Mouse (Mus musculus) kidney, embryonic 14.5 days (tissue): ENCODE measurements around the gene Timm44. TPM values are rescaled to one million over a fixed set of nuclear protein-coding genes. Genes with fewer than 3 reads are reported as not detected.

Source experiments
- ATAC-seq: fragments of 200-750 bp; cut with Nextera tagmentation; 2 replicates; pipeline ENCODE4 v1.8.0; 2017; ENCODE audit warnings: moderate number of reproducible peaks, mild to moderate bottlenecking, moderate TSS enrichment, moderate library complexity; ENCODE audit not compliant: low FRiP score, low TSS enrichment
- H3K27ac ChIP-seq: fragments of 300-500 bp; sonication (generic); 2 replicates; pipeline ENCODE4 v1.5.1; 2014; ENCODE audit warnings: low read depth, mild to moderate bottlenecking, low read length, moderate library complexity, mixed read lengths
- H3K27me3 ChIP-seq: fragments of 300-500 bp; sonication (generic); 2 replicates; pipeline ENCODE4 v1.6.1; 2014; ENCODE audit warnings: mild to moderate bottlenecking, low read length; ENCODE audit not compliant: control insufficient read depth, insufficient read depth
- H3K36me3 ChIP-seq: fragments of 300-500 bp; sonication (generic); 2 replicates; pipeline ENCODE4 v1.6.1; 2014; ENCODE audit warnings: low read length, mixed read lengths; ENCODE audit not compliant: control insufficient read depth, insufficient read depth
- H3K4me1 ChIP-seq: fragments of 300-500 bp; sonication (generic); 2 replicates; pipeline ENCODE4 v1.6.1; 2014; ENCODE audit warnings: low read length, mixed read lengths; ENCODE audit not compliant: control insufficient read depth, insufficient read depth
- H3K4me2 ChIP-seq: fragments of 300-500 bp; sonication (generic); replicated peaks from 2 replicates; pipeline ENCODE4 v1.6.1; 2014; ENCODE audit warnings: low read depth, mild to moderate bottlenecking, low read length
- H3K4me3 ChIP-seq: fragments of 300-500 bp; sonication (generic); 2 replicates; pipeline ENCODE4 v1.5.1; 2014; ENCODE audit warnings: mild to moderate bottlenecking, low read length
- H3K9ac ChIP-seq: fragments of 300-500 bp; sonication (generic); 2 replicates; pipeline ENCODE4 v1.6.1; 2014; ENCODE audit warnings: low read depth, mild to moderate bottlenecking, low read length, moderate library complexity
- H3K9me3 ChIP-seq: fragments of 300-500 bp; sonication (generic); 2 replicates; pipeline ENCODE4 v1.6.1; 2016; ENCODE audit warnings: low read length; ENCODE audit not compliant: control insufficient read depth
- WGBS: fragments of 180-500 bp; shearing (Covaris S2); extraction: QIAGEN DNeasy Blood & Tissue Kit; methylation state at CpG from one replicate; pipeline ENCODE4 v1.1.7; 2014; 5-methylcytosine and 5-hydroxymethylcytosine counted together
- polyA plus RNA-seq: library from polyadenylated mRNA; unstranded; fragments of >200 nt; fragmentation: Nextera tagmentation; extraction: Ambion mirVana; gene quantifications from 2 replicates; pipeline ENCODE4 v1.2.1, GENCODE M21; 2014

The Timm44 gene
- 75.7 and 81.2 TPM in 2 replicates for polyA plus RNA-seq

DNA sequence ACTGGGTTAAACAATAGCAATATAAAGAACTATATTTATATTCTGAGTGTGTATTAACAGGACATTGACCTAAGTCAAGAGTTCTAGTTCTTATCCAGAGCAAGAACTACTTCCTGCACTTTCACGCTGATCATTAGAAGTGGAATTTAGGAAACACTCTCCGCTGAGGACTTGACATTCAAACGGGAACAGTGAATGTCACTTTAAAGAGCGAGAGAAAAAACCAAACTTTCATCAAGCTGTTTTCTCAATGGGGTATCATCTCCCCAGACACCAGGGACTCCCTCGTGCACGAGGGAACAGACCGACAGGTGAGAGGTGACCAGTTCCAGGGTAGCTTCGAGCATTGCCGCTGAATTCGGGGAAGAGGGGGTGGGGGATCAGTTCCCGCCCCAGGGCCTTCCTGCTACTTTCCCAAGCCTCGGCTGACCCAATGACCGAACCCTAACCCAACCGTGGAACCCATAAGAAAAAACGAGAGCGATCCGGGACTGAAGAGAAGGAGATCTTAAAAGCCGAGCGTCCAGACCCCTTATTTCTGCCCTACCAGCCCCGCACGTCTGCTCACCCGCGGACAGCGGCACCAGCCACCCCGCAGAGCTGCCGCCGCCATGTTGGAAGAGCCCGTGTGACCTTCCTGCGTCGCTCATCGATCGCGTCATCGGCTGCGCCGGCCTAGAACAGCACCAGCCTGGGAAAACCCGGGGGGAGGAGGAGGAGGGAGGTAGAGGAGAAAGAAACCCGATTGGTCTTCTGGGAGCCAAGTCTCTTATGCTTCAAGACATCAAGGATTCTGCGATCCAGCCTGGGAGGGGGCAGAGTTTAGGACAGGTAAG is at the start of gene Timm44:
Gene Timm44, minus strand, starts transcription at position 639 of the 836 bp plus-strand sequence.
- 0% methylated on average over 39 of the region's 39 CpGs for WGBS
- Histone ChIP-seq H3K36me3 (peaks cover 25% of the 10 kb centered on the region), H3K27me3 (no peaks in the 10 kb centered on the region), H3K9me3 (no peaks in the 10 kb centered on the region), H3K27ac (no peak within 1 kb of the TSS), H3K4me3 (peak within 1 kb of the TSS; percentile 85), H3K9ac (peak within 1 kb of the TSS; percentile 87), H3K4me2 (peak within 1 kb of the TSS; percentile 64), H3K4me1 (no peaks in the 10 kb centered on the region)
- peak; percentile 97 for ATAC-seq

DNA sequence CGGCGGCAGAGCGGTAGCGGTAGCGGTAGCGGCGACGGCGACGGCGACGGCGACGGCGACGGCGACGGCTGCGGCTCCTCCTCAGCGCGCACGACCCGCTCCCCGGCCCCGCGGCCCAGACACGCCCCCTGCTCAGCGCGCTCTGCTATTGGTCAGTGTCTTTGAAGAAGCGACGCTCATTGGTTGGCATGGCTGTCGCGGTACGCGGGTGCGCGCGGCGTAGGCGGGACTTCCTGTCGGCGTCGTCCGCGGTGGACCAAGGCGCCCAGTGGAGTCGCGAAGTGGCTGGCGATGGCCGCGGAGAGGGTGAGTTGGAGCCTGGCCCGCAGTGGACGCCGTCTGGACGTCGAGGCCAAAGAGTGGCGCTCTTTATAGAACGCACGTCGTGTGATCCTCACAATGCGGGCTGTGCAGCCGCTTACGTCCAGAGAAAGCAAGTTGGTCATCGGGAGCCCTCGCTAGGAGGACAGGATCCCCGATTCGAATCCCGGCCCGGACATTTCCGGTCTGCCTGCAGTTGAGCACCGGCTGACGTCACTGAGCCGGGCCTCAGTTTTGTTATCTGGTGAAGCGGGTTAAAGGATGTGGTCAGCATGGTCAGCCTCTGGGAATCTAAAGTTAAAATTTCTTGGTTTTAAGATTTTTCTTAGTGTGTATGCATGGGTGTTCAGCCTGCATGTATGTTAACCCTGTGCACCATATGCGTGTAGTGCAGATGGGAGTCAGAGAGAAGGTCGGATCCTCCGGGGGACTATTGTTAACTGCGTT is 49.5 kb upstream of the Timm44 start, which contains the start of the genes Ccl25 and Elavl1:
Gene Ccl25, plus strand, starts transcription at position 228 of the 768 bp plus-strand sequence.
Gene Elavl1, minus strand, starts transcription at position 431 of the 768 bp plus-strand sequence.
- Histone ChIP-seq H3K4me2 (peak within 1 kb of the TSS; percentile 75), H3K4me1 (peaks cover 18% of the 10 kb centered on the region), H3K9me3 (no peaks in the 10 kb centered on the region), H3K27me3 (no peaks in the 10 kb centered on the region), H3K9ac (peak within 1 kb of the TSS; percentile 99), H3K27ac (peak within 1 kb of the TSS; percentile 84), H3K36me3 (peaks cover 46% of the 10 kb centered on the region), H3K4me3 (peak within 1 kb of the TSS; percentile 99)
- under 1% methylated on average over 76 of the region's 78 CpGs for WGBS
- ATAC-seq, result peak; percentile 98

DNA sequence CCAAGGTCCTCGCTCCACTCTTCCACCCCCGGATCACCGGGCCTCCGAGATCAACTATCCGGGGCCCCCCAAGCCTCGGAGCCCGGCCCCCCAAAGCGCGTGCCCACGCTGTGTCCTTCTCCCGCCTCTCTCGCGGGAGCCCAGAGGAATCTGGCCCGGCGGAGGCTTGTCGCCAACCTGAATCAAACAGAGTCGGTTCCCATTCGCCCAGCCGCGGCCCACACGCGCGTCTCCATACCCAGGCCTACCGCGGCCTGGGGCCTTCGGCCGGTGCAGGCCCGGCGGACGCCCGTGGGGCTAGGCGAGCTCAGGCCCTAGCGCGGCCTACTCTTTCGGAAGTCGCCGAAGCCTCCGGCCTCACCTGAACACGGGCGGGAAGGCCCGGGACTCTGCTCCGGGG is 48.8 kb upstream of the Timm44 start:
- Histone ChIP-seq H3K4me3 (peak overlapping the region; percentile 99), H3K4me1 (peaks cover 18% of the 10 kb centered on the region), H3K36me3 (peaks cover 46% of the 10 kb centered on the region), H3K9me3 (no peaks in the 10 kb centered on the region), H3K4me2 (peak overlapping the region; percentile 74), H3K27me3 (no peaks in the 10 kb centered on the region), H3K9ac (peak overlapping the region; percentile 99), H3K27ac (peak overlapping the region; percentile 84)
- ATAC-seq, result peak; percentile 68
- under 1% methylated on average over 41 of the region's 42 CpGs for WGBS

GRCm38 (mm10) chr8:4323917-4324316 is 48.2 kb upstream of the Timm44 start:
- Histone ChIP-seq H3K4me2 (peak overlapping the region; percentile 74), H3K27ac (no peak overlapping the region; the same call in 1 of the 2 replicates), H3K36me3 (peaks cover 40% of the 10 kb centered on the region), H3K4me3 (peak overlapping the region; percentile 99), H3K9me3 (no peaks in the 10 kb centered on the region), H3K27me3 (no peaks in the 10 kb centered on the region), H3K9ac (peak overlapping the region; percentile 99), H3K4me1 (peaks cover 18% of the 10 kb centered on the region)
- ATAC-seq, result no peak
- 2% methylated on average over 6 of the region's 6 CpGs for WGBS

GRCm38 (mm10) chr8:4322470-4322869 is 46.8 kb upstream of the Timm44 start:
- H3K36me3 ChIP-seq, result peaks cover 30% of the 10 kb centered on the region
- H3K9ac ChIP-seq, result no peak overlapping the region
- peaks cover 18% of the 10 kb centered on the region for H3K4me1 ChIP-seq
- 27% methylated on average over 2 of the region's 2 CpGs for WGBS
- no peak overlapping the region for H3K4me3 ChIP-seq
- no peak overlapping the region for H3K4me2 ChIP-seq
- no peak overlapping the region for H3K27ac ChIP-seq
- no peaks in the 10 kb centered on the region for H3K27me3 ChIP-seq
- no peaks in the 10 kb centered on the region for H3K9me3 ChIP-seq
- no peak for ATAC-seq

DNA sequence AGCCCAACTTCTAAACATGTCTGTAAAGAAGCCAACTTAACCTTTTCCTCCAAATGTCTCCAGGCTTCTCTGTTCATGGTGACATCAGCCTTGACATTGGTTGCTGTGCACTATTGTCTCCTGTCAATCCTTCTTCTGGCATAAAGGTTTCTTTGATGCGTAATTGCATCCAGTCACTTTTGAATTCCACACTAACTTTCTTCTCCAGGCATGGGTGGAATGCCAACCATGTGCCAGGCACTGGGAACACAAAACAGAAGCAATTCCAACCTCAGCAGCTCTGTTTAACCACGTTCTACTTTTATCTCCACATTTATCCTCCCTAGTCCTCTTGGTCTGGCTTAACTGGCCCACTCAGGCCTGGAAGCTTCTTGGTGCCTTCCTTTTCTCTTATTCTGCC is 45.3 kb upstream of the Timm44 start:
- Histone ChIP-seq H3K36me3 (peaks cover 30% of the 10 kb centered on the region), H3K27me3 (no peaks in the 10 kb centered on the region), H3K4me2 (no peak overlapping the region), H3K27ac (no peak overlapping the region), H3K4me3 (no peak overlapping the region), H3K9ac (no peak overlapping the region), H3K4me1 (peaks cover 14% of the 10 kb centered on the region), H3K9me3 (no peaks in the 10 kb centered on the region)
- 93% methylated on average over 2 of the region's 2 CpGs for WGBS
- ATAC-seq, result no peak

- H3K36me3 ChIP-seq, result peaks cover 30% of the 10 kb centered on the region
- H3K9me3 ChIP-seq, result no peaks in the 10 kb centered on the region
- no peak overlapping the region for H3K4me2 ChIP-seq
- no peak overlapping the region for H3K27ac ChIP-seq
- no peak overlapping the region for H3K4me3 ChIP-seq
- no peak for ATAC-seq
- H3K27me3 ChIP-seq, result no peaks in the 10 kb centered on the region
- H3K9ac ChIP-seq, result no peak overlapping the region
- peaks cover 8% of the 10 kb centered on the region for H3K4me1 ChIP-seq
- 81% methylated on average over 1 of the region's 1 CpGs for WGBS
Measured at GRCm38 (mm10) chr8:4320404-4320803, 44.7 kb upstream of the Timm44 start.

- Histone ChIP-seq H3K4me1 (peaks cover 8% of the 10 kb centered on the region), H3K4me2 (no peak overlapping the region), H3K9ac (no peak overlapping the region), H3K27ac (no peak overlapping the region), H3K9me3 (no peaks in the 10 kb centered on the region), H3K36me3 (peaks cover 30% of the 10 kb centered on the region), H3K27me3 (no peaks in the 10 kb centered on the region), H3K4me3 (no peak overlapping the region)
- ATAC-seq, result no peak
- 95% methylated on average over 11 of the region's 11 CpGs for WGBS
Measured at GRCm38 (mm10) chr8:4319573-4319872, 43.8 kb upstream of the Timm44 start.
